Mouse (Mus musculus): ENCODE results near the gene Smyd5. TPM values are rescaled to one million over a fixed set of nuclear protein-coding genes. Genes with fewer than 3 reads are reported as not detected.
A peak's percentile ranks its signal among the peaks of the same experiment; 100 is the strongest.

Smyd5 gene
- polyA plus RNA-seq, 1 experiment from 2014 or later, result 51.2 TPM

GRCm38 (mm10) chr6:85450697-85451663 lies 19.2 kb downstream of the Smyd5 start, which contains the start of gene Cct7:
Gene Cct7 (plus strand): TSS chr6:85451514.
- Histone ChIP-seq H3K27ac (peak within 1 kb of the TSS; percentile 95), H3K9ac (replicated peaks) (peak within 1 kb of the TSS; percentile 92), H3K4me1 (replicated peaks) (peaks cover 40% of the 10 kb centered on the region), H3K4me3 (replicated peaks) (peak within 1 kb of the TSS; percentile 71), H3K27me3 (no peaks in the 10 kb centered on the region), H3K36me3 (peaks cover 15% of the 10 kb centered on the region), H3K9me3 (no peaks in the 10 kb centered on the region), H3K4me2 (replicated peaks) (peak within 1 kb of the TSS; percentile 88)
- peak; percentile 95 for ATAC-seq
- 3% methylated on average over 90 of the region's 96 CpGs for WGBS

GRCm38 (mm10) chr6:85451664-85452410 lies 20.0 kb downstream of the Smyd5 start, which contains the start of gene Pradc1:
Gene Pradc1 (minus strand): TSS chr6:85451970.
- Histone ChIP-seq H3K9ac (replicated peaks) (peak within 1 kb of the TSS; percentile 92), H3K9me3 (no peaks in the 10 kb centered on the region), H3K4me2 (replicated peaks) (peak within 1 kb of the TSS; percentile 88), H3K4me1 (replicated peaks) (peaks cover 48% of the 10 kb centered on the region), H3K27ac (peak within 1 kb of the TSS; percentile 95), H3K4me3 (replicated peaks) (peak within 1 kb of the TSS; percentile 71), H3K27me3 (no peaks in the 10 kb centered on the region), H3K36me3 (peaks cover 7% of the 10 kb centered on the region)
- peak; percentile 93 for ATAC-seq
- under 1% methylated on average over 54 of the region's 54 CpGs for WGBS

- ATAC-seq, result no peak
These were observed 20.5 kb downstream of the Smyd5 start for GRCm38 (mm10) chr6:85452411-85452665.

GRCm38 (mm10) chr6:85452816-85453215 lies 21.0 kb downstream of the Smyd5 start:
- Histone ChIP-seq H3K4me2 (replicated peaks) (peak overlapping the region; percentile 88), H3K9ac (replicated peaks) (peak overlapping the region; percentile 92), H3K9me3 (no peaks in the 10 kb centered on the region), H3K36me3 (no peaks in the 10 kb centered on the region), H3K27me3 (no peaks in the 10 kb centered on the region), H3K4me1 (replicated peaks) (peaks cover 55% of the 10 kb centered on the region), H3K4me3 (replicated peaks) (peak overlapping the region; percentile 71), H3K27ac (peak overlapping the region; percentile 95; the same call in 1 of the 2 replicates)
- no peak for ATAC-seq
- WGBS, result 15% methylated on average over 7 of the region's 7 CpGs

More at GRCm38 (mm10) chr6:85452411-85452665, 20.5 kb downstream of the Smyd5 start:
- under 1% methylated on average over 15 of the region's 15 CpGs for WGBS
- H3K27me3 ChIP-seq, result no peaks in the 10 kb centered on the region
- H3K9ac ChIP-seq (replicated peaks), result peak overlapping the region; percentile 92
- peaks cover 53% of the 10 kb centered on the region for H3K4me1 ChIP-seq (replicated peaks)
- H3K4me3 ChIP-seq (replicated peaks), result peak overlapping the region; percentile 71
- H3K4me2 ChIP-seq (replicated peaks), result peak overlapping the region; percentile 88
- peaks cover 2% of the 10 kb centered on the region; the same call in 1 of the 2 replicates for H3K36me3 ChIP-seq
- H3K9me3 ChIP-seq, result no peaks in the 10 kb centered on the region
- H3K27ac ChIP-seq, result peak overlapping the region; percentile 95

- Histone ChIP-seq H3K4me2 (replicated peaks) (no peak overlapping the region), H3K36me3 (peaks cover 64% of the 10 kb centered on the region), H3K4me1 (replicated peaks) (peaks cover 28% of the 10 kb centered on the region), H3K4me3 (replicated peaks) (no peak overlapping the region), H3K27me3 (no peaks in the 10 kb centered on the region), H3K9ac (replicated peaks) (no peak overlapping the region), H3K27ac (no peak overlapping the region), H3K9me3 (no peaks in the 10 kb centered on the region)
- 93% methylated on average over 2 of the region's 2 CpGs for WGBS
- no peak for ATAC-seq
These were observed 27.8 kb downstream of the Smyd5 start for GRCm38 (mm10) chr6:85459621-85460020.

- Histone ChIP-seq H3K4me2 (replicated peaks) (no peak overlapping the region), H3K9ac (replicated peaks) (no peak overlapping the region), H3K4me3 (replicated peaks) (no peak overlapping the region), H3K36me3 (peaks cover 99% of the 10 kb centered on the region), H3K4me1 (replicated peaks) (no peaks in the 10 kb centered on the region), H3K9me3 (no peaks in the 10 kb centered on the region), H3K27me3 (no peaks in the 10 kb centered on the region), H3K27ac (no peak overlapping the region)
- no peak for ATAC-seq
These were observed 33.6 kb downstream of the Smyd5 start for GRCm38 (mm10) chr6:85465381-85465780.

GRCm38 (mm10) chr6:85469660-85470430 lies 38.1 kb downstream of the Smyd5 start:
- H3K27me3 ChIP-seq, result no peaks in the 10 kb centered on the region
- no peak overlapping the region for H3K9ac ChIP-seq (replicated peaks)
- no peak overlapping the region for H3K4me2 ChIP-seq (replicated peaks)
- no peak overlapping the region for H3K27ac ChIP-seq
- 81% methylated on average over 5 of the region's 5 CpGs for WGBS
- ATAC-seq, result peak; percentile 59; the same call in 1 of the 2 replicates
- H3K4me3 ChIP-seq (replicated peaks), result no peak overlapping the region
- H3K4me1 ChIP-seq (replicated peaks), result 0 out of 2 replicates have a peak, but pooled peaks cover 4% of the 10 kb centered on the region
- H3K9me3 ChIP-seq, result no peaks in the 10 kb centered on the region
- peaks cover 75% of the 10 kb centered on the region for H3K36me3 ChIP-seq

- H3K36me3 ChIP-seq, result peaks cover 62% of the 10 kb centered on the region
- H3K9ac ChIP-seq (replicated peaks), result no peak overlapping the region; the same call in 1 of the 2 replicates
- no peak for ATAC-seq
These were observed 40.2 kb downstream of the Smyd5 start for GRCm38 (mm10) chr6:85471962-85472361.

GRCm38 (mm10) chr6:85472542-85472941 lies 40.8 kb downstream of the Smyd5 start:
- Histone ChIP-seq H3K4me2 (replicated peaks) (no peak overlapping the region), H3K9ac (replicated peaks) (no peak overlapping the region; the same call in 1 of the 2 replicates), H3K27ac (no peak overlapping the region), H3K4me3 (replicated peaks) (no peak overlapping the region), H3K9me3 (no peaks in the 10 kb centered on the region), H3K27me3 (no peaks in the 10 kb centered on the region), H3K4me1 (replicated peaks) (0 out of 2 replicates have a peak, but pooled peaks cover 4% of the 10 kb centered on the region), H3K36me3 (peaks cover 58% of the 10 kb centered on the region)
- ATAC-seq, result no peak
- 51% methylated on average over 5 of the region's 5 CpGs for WGBS

More at GRCm38 (mm10) chr6:85471962-85472361, 40.2 kb downstream of the Smyd5 start:
- H3K4me1 ChIP-seq (replicated peaks), result 0 out of 2 replicates have a peak, but pooled peaks cover 4% of the 10 kb centered on the region
- no peak overlapping the region for H3K4me2 ChIP-seq (replicated peaks)
- H3K27me3 ChIP-seq, result no peaks in the 10 kb centered on the region
- H3K27ac ChIP-seq, result no peak overlapping the region
- H3K4me3 ChIP-seq (replicated peaks), result no peak overlapping the region
- 66% methylated on average over 8 of the region's 8 CpGs for WGBS
- no peaks in the 10 kb centered on the region for H3K9me3 ChIP-seq

GRCm38 (mm10) chr6:85475581-85475980 lies 43.8 kb downstream of the Smyd5 start:
- Histone ChIP-seq H3K36me3 (peaks cover 47% of the 10 kb centered on the region), H3K27ac (no peak overlapping the region), H3K4me3 (replicated peaks) (no peak overlapping the region), H3K4me1 (replicated peaks) (0 out of 2 replicates have a peak, but pooled peaks cover 4% of the 10 kb centered on the region), H3K27me3 (no peaks in the 10 kb centered on the region), H3K9ac (replicated peaks) (no peak overlapping the region), H3K4me2 (replicated peaks) (no peak overlapping the region), H3K9me3 (no peaks in the 10 kb centered on the region)
- 92% methylated on average over 3 of the region's 3 CpGs for WGBS
- ATAC-seq, result no peak

- Histone ChIP-seq H3K4me3 (replicated peaks) (no peak overlapping the region), H3K4me1 (replicated peaks) (no peaks in the 10 kb centered on the region), H3K4me2 (replicated peaks) (no peak overlapping the region), H3K27me3 (peaks cover 4% of the 10 kb centered on the region; the same call in 1 of the 2 replicates), H3K9me3 (no peaks in the 10 kb centered on the region), H3K36me3 (peaks cover 44% of the 10 kb centered on the region), H3K27ac (no peak overlapping the region), H3K9ac (replicated peaks) (no peak overlapping the region)
- peak; percentile 51; the same call in 1 of the 2 replicates for ATAC-seq
- WGBS, result 44% methylated on average over 10 of the region's 10 CpGs
These were observed 45.7 kb downstream of the Smyd5 start for GRCm38 (mm10) chr6:85477366-85477917.
